Mouse (Mus musculus) forebrain, embryonic 14.5 days (tissue): Measurements from ENCODE around the gene Epha5. TPM values are rescaled to one million over a fixed set of nuclear protein-coding genes. Genes with fewer than 3 reads are reported as not detected.

Experiments
- ATAC-seq: fragments of 200-750 bp; cut with Nextera tagmentation; 2 replicates; pipeline ENCODE4 v1.8.0; 2017; ENCODE audit warnings: mild to moderate bottlenecking, moderate library complexity
- DNase-seq: peaks from one replicate; pipeline ENCODE4 v3.0.0-alpha.2; 2015; ENCODE audit warnings: low spot score
- H3K27ac ChIP-seq: fragments of 300-500 bp; sonication (generic); 2 replicates; pipeline ENCODE4 v1.5.1; 2014; ENCODE audit warnings: low read depth, mild to moderate bottlenecking, control low read depth, low read length, moderate library complexity
- H3K27me3 ChIP-seq: fragments of 300-500 bp; sonication (generic); replicated peaks from 2 replicates; pipeline ENCODE4 v1.6.1; 2014; ENCODE audit warnings: low read length, control low read depth, mixed read lengths; ENCODE audit not compliant: control insufficient read depth, insufficient read depth
- H3K36me3 ChIP-seq: fragments of 300-500 bp; sonication (generic); 2 replicates; pipeline ENCODE4 v1.6.1; 2014; ENCODE audit warnings: low read length, control low read depth; ENCODE audit not compliant: control insufficient read depth, insufficient read depth
- H3K4me1 ChIP-seq: fragments of 300-500 bp; sonication (generic); 2 replicates; pipeline ENCODE4 v1.6.1; 2014; ENCODE audit warnings: antibody characterized with exemption, low read length, control low read depth; ENCODE audit not compliant: control insufficient read depth, insufficient read depth
- H3K4me2 ChIP-seq: fragments of 300-500 bp; sonication (generic); 2 replicates; pipeline ENCODE4 v1.6.1; 2014; ENCODE audit warnings: mild to moderate bottlenecking, control low read depth, low read length
- H3K4me3 ChIP-seq: fragments of 300-500 bp; sonication (generic); 2 replicates; pipeline ENCODE4 v1.5.1; 2014; ENCODE audit warnings: low read depth, low read length, control low read depth
- H3K9ac ChIP-seq: fragments of 300-500 bp; sonication (generic); 2 replicates; pipeline ENCODE4 v1.6.1; 2014; ENCODE audit warnings: mild to moderate bottlenecking, low read length, control low read depth, moderate library complexity
- H3K9me3 ChIP-seq: fragments of 300-500 bp; sonication (generic); replicated peaks from 2 replicates; pipeline ENCODE4 v1.6.1; 2016; ENCODE audit warnings: low read length, control low read depth, mixed read lengths; ENCODE audit not compliant: control insufficient read depth
- WGBS: fragments of 180-500 bp; shearing (Covaris S2); extraction: QIAGEN DNeasy Blood & Tissue Kit; methylation state at CpG from one replicate; pipeline ENCODE4 v1.1.7; 2014; 5-methylcytosine and 5-hydroxymethylcytosine counted together
- polyA plus RNA-seq: library from polyadenylated mRNA; unstranded; fragments of >200 nt; fragmentation: Nextera tagmentation; extraction: Ambion mirVana; gene quantifications from 2 replicates; pipeline ENCODE4 v1.2.1, GENCODE M21; 2014

Epha5 gene
- polyA plus RNA-seq, 1 experiment from 2014 or later, result 68.7 TPM

DNA sequence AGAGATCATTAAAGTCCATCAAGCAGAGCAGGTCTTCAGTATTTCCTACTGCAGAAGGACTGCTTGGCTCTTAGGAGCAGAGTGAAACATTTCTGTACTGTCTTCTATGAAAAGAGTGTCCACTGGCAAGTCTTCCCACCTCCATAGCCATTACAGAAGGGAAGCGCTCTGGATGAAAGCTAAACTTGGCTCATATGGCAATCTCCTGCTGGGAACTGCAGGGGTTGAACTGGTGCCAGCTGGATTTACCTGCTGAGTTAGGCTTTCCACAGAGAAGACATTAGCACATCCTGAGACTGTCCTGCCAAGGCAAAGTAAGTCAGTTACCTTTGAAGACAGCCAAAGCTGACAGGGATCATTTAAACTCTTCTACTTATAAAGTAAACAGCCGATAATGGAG, 8.8 kb downstream of the Epha5 start:
- H3K36me3 ChIP-seq, result no peaks in the 10 kb centered on the region
- ATAC-seq (no peak), DNase-seq (peak; percentile 14)
- H3K9ac ChIP-seq, result no peak overlapping the region
- no peak overlapping the region for H3K4me3 ChIP-seq
- H3K27ac ChIP-seq, result no peak overlapping the region
- H3K27me3 ChIP-seq, result no peaks in the 10 kb centered on the region
- peaks cover 22% of the 10 kb centered on the region for H3K4me1 ChIP-seq
- 38% methylated on average over 2 of the region's 2 CpGs for WGBS
- no peaks in the 10 kb centered on the region for H3K9me3 ChIP-seq
- no peak overlapping the region for H3K4me2 ChIP-seq

DNA sequence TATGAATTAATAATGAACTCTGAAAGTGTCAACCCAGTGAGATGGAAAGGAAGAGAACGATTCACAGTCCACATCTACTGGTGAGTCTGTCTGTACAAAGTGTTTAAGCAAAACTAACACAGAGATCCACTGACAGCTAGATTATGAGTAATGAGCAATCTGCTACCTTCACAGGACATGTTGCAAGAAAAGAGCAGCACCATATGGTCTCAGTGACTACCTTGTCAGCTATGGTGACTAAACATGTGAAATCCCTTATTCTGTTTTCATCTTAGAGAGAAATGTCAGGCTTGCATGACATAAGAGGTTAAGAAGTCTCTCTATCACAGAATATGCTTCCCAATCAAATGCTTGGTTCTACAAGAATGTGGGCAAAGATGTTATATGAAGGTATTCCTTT, 20.1 kb downstream of the Epha5 start:
- peak; percentile 68; the same call in 1 of the 2 replicates for ATAC-seq
- H3K36me3 ChIP-seq, result no peaks in the 10 kb centered on the region
- H3K27ac ChIP-seq, result no peak overlapping the region
- H3K9me3 ChIP-seq, result no peaks in the 10 kb centered on the region
- no peak overlapping the region for H3K4me2 ChIP-seq
- WGBS, result 61% methylated on average over 1 of the region's 1 CpGs
- H3K4me1 ChIP-seq, result no peaks in the 10 kb centered on the region
- H3K9ac ChIP-seq, result no peak overlapping the region
- no peaks in the 10 kb centered on the region for H3K27me3 ChIP-seq
- no peak overlapping the region for H3K4me3 ChIP-seq
- DNase-seq, result peak; percentile 58

DNA sequence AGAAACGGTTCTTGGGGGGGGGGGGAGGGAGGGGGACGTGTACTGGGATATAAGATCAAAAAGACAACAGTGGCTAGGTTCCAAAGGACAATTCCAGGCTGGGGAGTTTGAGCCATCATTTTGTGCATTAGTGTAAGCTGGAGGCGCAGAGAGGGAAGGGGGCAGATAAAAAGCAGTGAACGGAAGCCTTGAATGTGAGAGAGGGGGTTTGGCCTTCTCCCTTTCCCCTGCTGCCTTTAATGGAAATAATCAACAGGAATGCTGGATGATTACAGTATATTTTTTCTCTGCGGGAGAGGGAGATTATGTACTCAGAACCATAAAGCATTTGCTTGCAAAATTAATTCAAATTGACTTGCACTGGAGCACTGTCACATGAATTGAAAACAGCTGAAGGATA, 51.8 kb downstream of the Epha5 start:
- ATAC-seq, result peak; percentile 40; the same call in 1 of the 2 replicates

DNA sequence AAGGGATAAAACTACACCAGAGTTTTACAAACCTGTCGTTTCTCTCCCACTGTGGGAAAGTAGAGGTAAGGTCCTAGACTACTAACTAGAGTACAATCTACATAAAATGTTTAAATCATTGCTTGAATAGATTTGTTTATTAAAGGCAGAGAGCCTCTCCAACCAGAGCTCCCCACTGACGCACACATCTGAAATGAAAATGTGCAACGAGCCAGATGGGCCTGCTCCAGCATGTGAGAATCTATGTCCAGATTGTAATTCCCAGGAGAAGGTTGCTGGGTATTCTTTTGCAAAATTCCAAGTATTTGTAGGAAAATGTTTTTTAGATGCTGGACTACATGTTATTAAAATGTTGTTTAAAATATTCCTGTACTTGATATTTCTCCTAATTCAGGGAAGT, 57.8 kb downstream of the Epha5 start:
- peak; percentile 50; the same call in 1 of the 2 replicates for ATAC-seq
- H3K36me3 ChIP-seq, result no peaks in the 10 kb centered on the region
- no peak overlapping the region for H3K4me2 ChIP-seq
- H3K27me3 ChIP-seq, result no peaks in the 10 kb centered on the region
- peak; percentile 46 for DNase-seq
- no peak overlapping the region for H3K9ac ChIP-seq
- H3K4me1 ChIP-seq, result no peaks in the 10 kb centered on the region; the same call in 1 of the 2 replicates
- WGBS, result 73% methylated on average over 3 of the region's 3 CpGs
- no peak overlapping the region for H3K4me3 ChIP-seq
- H3K27ac ChIP-seq, result no peak overlapping the region
- H3K9me3 ChIP-seq, result no peaks in the 10 kb centered on the region

More for the DNA sequence above, 51.8 kb downstream of the Epha5 start:
- no peaks in the 10 kb centered on the region for H3K27me3 ChIP-seq
- no peak overlapping the region for H3K4me3 ChIP-seq
- DNase-seq, result peak; percentile 43
- H3K9me3 ChIP-seq, result no peaks in the 10 kb centered on the region
- peaks cover 3% of the 10 kb centered on the region; the same call in 1 of the 2 replicates for H3K4me1 ChIP-seq
- no peak overlapping the region for H3K9ac ChIP-seq
- H3K36me3 ChIP-seq, result no peaks in the 10 kb centered on the region
- 41% methylated on average over 5 of the region's 5 CpGs for WGBS
- H3K4me2 ChIP-seq, result no peak overlapping the region
- H3K27ac ChIP-seq, result peak overlapping the region; percentile 52

DNA sequence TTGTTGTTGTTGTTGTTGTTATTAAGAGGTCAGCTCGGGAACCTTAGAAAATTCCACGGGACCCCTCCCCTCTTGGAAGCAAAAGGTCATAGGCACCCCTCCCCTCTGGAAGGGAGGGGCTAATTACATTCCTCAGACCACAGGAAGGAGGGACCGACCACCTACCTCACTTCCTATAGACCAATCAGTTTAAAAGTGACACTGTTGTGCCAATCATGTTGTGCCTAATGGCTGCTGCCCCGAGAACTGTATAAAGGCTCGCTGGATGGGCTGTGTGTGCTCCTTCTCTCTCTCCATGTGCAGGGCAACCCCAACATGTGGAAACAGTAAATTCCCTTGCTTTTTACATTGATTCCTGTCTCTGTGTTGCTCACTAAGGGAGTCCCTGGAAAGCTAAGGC, 64.1 kb downstream of the Epha5 start:
- Histone ChIP-seq H3K27ac (no peak overlapping the region), H3K4me3 (no peak overlapping the region), H3K27me3 (no peaks in the 10 kb centered on the region), H3K4me1 (no peaks in the 10 kb centered on the region), H3K36me3 (no peaks in the 10 kb centered on the region), H3K9ac (no peak overlapping the region), H3K4me2 (no peak overlapping the region), H3K9me3 (no peaks in the 10 kb centered on the region)
- 72% methylated on average over 5 of the region's 5 CpGs for WGBS
- DNase-seq (no peak), ATAC-seq (peak; percentile 58; the same call in 1 of the 2 replicates)

DNA sequence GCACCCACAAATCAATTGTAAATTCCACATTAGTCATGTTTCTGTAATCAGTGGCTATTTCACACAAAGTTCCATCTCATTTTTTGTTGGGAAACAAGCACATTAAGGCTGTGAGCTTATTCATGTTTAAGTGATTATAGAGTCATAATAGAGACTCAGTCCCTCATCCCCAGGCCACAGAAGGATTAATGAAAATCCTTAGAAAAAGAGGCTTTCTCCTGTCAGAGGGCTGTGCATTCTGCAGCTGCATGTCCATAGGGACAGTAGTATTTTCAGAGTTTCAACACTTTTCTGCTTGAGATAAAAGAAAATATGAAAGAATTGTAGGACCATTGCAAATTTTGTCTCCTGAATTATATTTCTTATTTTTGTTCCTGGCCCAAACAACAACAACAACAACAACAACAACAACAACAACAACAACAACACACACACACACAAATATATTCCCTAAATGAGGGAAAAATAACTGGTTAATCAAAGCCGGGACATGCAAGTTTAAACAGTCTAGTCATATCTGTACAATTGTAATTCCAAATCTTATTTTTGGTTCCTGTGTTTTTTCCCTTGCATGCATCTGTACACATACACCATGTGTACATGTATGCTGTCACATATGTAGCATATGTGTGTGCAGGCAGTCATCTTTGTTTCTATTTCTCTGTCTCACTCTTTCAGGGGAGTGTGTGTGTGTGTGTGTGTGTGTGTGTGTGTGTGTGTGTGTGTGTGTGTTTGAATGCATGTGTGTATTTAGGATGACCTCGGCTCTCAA, 70.3 kb downstream of the Epha5 start:
- Histone ChIP-seq H3K9me3 (no peaks in the 10 kb centered on the region), H3K27ac (no peak overlapping the region), H3K36me3 (no peaks in the 10 kb centered on the region), H3K9ac (no peak overlapping the region), H3K4me1 (no peaks in the 10 kb centered on the region), H3K4me2 (no peak overlapping the region), H3K27me3 (no peaks in the 10 kb centered on the region), H3K4me3 (no peak overlapping the region)
- no peak for DNase-seq
- ATAC-seq, result 0 out of 2 replicates have a peak, but pooled peaks have one; percentile 34
- WGBS, result 84% methylated on average over 2 of the region's 2 CpGs

DNA sequence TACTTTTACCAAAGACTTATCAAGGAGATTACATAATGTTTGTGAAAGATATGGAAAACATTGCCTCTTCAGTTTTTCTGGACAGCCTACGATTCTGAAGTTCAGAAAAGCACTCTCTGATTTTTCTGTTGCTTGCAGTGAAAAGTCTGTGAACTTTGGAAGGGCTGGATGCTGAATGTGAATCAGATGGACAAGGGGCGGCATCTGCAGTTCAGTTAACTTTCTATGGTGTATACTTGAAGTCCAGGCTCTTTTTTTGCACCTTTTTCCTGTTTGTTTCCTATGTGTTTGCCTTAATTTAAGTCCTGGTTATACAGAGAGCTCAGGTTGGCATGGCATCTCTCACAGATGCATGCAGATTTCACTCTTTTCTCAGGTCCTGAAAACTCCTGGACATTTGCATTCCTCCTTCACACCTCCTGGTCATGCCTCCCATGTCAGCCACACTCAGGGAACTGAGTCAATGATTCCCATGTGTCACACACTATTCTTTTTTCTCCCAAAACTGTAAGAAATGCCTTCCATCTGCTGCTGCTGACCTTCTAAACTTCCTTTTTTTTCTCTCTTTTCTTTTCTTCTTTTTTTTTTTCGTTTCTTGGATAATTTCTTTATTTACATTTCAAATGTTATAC, 81.2 kb downstream of the Epha5 start:
- peaks cover 6% of the 10 kb centered on the region; the same call in 1 of the 2 replicates for H3K36me3 ChIP-seq
- 78% methylated on average over 3 of the region's 3 CpGs for WGBS
- no peak overlapping the region for H3K27ac ChIP-seq
- H3K4me2 ChIP-seq, result no peak overlapping the region
- no peak overlapping the region for H3K9ac ChIP-seq
- DNase-seq (peak; percentile 37), ATAC-seq (peak; percentile 54; the same call in 1 of the 2 replicates)
- H3K4me1 ChIP-seq, result 0 out of 2 replicates have a peak, but pooled peaks cover 2% of the 10 kb centered on the region
- H3K9me3 ChIP-seq, result no peaks in the 10 kb centered on the region
- H3K27me3 ChIP-seq, result no peaks in the 10 kb centered on the region
- no peak overlapping the region for H3K4me3 ChIP-seq

DNA sequence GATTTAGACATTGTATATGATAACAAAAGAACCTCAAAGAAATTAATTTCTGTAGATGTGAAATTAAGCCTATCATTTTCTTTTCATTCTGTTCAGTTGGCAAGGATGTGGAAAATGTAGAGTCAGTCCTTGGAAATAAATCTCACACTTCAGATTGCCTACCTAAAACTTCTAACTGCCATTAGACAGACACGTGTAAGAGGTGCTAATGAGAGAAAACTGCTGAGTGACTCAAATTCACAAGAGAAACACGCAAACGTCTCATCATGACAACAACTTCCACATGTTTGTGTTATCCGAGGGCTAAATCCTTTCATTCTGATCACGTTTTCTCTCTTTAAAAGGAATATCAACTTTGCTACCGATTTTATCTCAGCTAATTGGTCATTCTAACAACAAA, 82.7 kb downstream of the Epha5 start:
- Histone ChIP-seq H3K36me3 (peaks cover 6% of the 10 kb centered on the region; the same call in 1 of the 2 replicates), H3K27ac (no peak overlapping the region), H3K9me3 (no peaks in the 10 kb centered on the region), H3K4me1 (0 out of 2 replicates have a peak, but pooled peaks cover 2% of the 10 kb centered on the region), H3K4me3 (no peak overlapping the region), H3K4me2 (no peak overlapping the region), H3K27me3 (no peaks in the 10 kb centered on the region), H3K9ac (no peak overlapping the region)
- DNase-seq, result peak; percentile 72
- WGBS, result 46% methylated on average over 6 of the region's 6 CpGs
- peak; percentile 58 for ATAC-seq

DNA sequence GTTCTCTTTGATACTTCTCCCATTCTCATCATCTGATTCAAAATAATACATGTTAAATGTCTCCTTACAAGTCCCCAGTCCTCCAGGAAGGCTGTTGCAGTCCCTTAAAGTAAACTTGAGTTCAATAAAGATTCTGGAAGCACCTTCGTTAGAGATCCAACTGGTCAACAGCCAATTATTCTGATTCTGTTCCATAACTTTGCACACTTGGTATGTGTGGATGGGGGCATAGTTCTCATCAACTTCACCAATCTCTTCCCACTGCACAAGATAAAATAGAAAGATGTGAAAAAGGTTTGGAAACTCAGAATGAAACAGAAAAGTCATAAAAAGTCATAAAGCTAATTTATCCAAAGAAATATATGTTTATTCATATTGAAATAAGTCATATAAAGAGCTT, 85.6 kb downstream of the Epha5 start:
- Histone ChIP-seq H3K9me3 (no peaks in the 10 kb centered on the region), H3K4me2 (no peak overlapping the region), H3K27ac (no peak overlapping the region), H3K4me1 (0 out of 2 replicates have a peak, but pooled peaks cover 2% of the 10 kb centered on the region), H3K4me3 (no peak overlapping the region), H3K27me3 (no peaks in the 10 kb centered on the region), H3K9ac (no peak overlapping the region), H3K36me3 (peaks cover 6% of the 10 kb centered on the region; the same call in 1 of the 2 replicates)
- ATAC-seq, result no peak
- DNase-seq, result no peak
- WGBS, result 84% methylated on average over 1 of the region's 1 CpGs
